Mouse (Mus musculus) olfactory bulb, adult 2 months (tissue): ENCODE measurements around the gene Gm7579.

Experiments
- CTCF ChIP-seq: fragments of 200-500 bp; IDR thresholded peaks from 2 replicates; pipeline ENCODE4 v1.5.1; 2012; ENCODE audit warnings: low read depth, mild to moderate bottlenecking, low read length, moderate library complexity; ENCODE audit not compliant: insufficient read depth
- POLR2A ChIP-seq: fragments of 200-500 bp; IDR thresholded peaks from 2 replicates; pipeline ENCODE4 v1.6.1; 2012; ENCODE audit warnings: mild to moderate bottlenecking, low read depth, low read length, moderate library complexity; ENCODE audit not compliant: insufficient read depth

GRCm38 (mm10) chr7:142201064-142201463 is 10.6 kb upstream of the Gm7579 start, which contains the start of gene Krtap5-3:
- TF ChIP-seq CTCF (no peak), POLR2A (no peak)
